Mouse (Mus musculus): ENCODE measurements around the gene Ppfia3.

Ppfia3 gene

DNA sequence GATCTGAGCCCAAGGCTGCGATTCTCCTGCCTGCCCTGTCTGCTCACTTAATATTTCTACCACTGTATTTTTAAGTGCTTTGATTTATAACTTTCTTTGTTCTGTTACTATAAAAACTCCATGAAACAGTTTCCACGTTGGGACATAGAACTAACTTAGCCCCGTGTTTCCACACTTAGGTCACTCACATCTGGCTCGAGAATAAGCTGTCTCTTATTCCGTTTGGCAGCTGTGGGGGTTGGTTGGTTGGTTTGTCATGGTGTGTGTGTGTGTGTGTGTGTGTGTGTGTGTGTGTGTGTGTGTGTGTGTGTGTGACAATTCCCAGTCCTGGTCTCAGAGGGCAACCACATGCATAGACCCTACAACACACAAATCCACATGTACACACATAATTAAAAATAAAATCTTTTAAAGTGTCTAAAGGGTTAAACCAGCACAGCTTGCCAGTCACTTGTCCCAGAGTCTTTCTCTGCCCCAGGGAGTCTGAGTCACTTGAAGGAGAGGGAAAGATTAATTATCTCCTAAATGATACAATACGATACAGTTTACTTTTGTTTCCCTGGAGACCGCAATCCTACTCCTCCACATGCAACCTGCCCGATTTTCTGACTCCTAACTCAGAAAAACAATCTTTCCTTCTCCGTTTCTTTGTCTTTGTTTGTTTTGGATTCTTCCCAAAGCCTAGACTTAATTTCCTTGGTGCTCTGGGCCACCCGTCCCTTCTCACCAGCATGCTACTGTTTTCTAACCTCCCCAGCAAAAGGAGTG, 53.9 kb downstream of the Ppfia3 start:
- no peak for DNase-seq (ENCODE audit: low spot score)

DNA sequence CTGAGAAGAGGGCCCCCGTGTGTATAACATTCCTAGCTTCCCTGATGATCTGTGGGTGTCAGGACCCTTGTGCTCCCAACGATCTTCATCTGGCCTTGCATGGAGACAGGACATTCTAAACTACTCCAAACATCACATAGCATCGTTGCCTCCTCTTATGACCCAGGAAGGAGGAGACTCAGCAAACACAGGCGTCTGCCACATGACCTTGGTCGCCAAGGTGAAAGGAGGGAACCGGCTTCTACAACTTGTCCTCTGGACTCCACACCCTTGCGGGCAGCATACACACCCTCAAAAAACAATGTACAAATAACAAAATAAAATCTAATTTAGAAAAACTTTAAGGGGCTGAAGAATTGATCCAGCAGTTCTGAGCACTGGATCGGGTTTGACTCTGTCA, 54.8 kb downstream of the Ppfia3 start:
- DNase-seq (ENCODE audit: low spot score): no peak

DNA sequence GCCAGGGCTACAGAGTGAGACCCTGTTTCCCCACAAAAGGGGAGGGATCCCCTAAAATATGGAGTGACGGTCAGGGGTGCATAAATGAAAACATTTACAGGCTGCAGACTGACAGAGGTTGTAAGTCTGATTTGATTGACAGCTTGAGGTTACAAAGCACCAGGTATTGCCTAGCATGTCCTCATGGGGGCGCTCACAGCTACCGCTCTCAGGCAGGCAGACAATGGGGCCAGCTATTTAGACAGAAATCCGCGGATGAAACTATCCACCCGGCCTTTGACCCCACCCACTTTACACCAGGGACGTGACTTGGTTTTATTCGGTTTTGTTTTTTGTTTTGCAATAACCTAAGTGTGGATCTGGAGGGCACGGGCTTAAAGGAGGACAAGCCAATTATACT, 57.4 kb downstream of the Ppfia3 start:
- peak; percentile 63 for DNase-seq (ENCODE audit: low spot score)

GRCm38 (mm10) chr7:45308551-45309240, 58.1 kb downstream of the Ppfia3 start:
- no peak for DNase-seq (ENCODE audit: low spot score)

DNA sequence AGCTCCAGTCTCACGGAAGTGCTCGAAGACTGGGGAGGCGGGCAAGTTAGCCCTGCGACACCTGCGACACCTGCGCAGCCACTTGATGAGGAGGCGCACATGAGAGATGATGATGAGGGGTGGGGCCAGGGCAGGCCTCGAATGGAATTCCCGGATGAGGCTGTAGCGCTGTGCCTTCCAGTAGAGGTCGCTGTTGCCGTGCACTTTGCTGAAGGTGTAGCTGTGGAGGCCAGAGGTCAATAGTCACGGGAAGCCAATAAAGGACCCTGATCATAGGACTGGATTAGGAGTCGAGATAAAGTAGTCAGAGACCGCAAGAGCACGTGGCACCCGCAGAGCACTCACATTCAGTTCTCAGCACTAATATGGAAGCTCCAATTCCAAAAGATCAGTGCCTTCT, 61.5 kb downstream of the Ppfia3 start:
- peak; percentile 34 for DNase-seq (ENCODE audit: low spot score)

DNA sequence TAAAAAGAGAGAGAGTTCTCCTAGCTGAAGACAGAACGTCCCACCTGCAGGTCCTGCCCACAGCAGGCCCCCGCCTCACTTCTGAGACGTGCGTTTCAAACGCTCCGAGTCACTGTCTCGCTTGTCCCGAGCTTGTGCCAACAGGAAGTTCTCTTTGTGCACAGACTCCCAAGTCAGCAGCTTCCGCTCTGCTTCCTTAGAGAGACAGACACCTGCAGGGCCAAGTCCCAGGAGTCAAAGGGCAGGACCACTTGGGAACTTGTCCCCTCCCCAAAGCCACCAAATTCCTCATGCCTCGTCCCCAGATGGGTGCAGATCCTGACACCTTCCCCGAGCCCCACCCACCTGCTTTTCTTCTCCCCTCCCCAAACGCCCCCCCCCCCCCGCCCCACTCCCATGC, 62.0 kb downstream of the Ppfia3 start:
- DNase-seq (ENCODE audit: low spot score): no peak

DNA sequence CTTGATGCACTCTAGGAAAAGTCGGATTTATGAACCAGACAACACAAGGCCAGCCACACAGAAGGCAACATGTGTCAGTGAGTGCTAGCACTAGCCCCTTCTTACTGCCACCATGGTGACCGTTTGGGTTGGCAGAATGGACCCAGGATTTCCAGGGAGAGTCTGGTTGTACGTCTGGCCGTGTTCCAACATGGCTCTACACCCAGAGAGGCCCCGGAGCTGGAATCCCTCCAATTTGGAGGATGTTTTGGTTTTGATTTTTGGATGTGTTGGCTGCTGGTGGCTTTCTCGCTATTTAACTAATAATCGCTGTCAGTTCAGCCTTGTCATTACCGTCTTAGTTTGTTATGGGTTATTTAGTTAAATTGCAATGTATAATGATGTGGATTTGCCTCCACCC, 64.2 kb downstream of the Ppfia3 start:
- DNase-seq (ENCODE audit: low spot score): no peak

DNA sequence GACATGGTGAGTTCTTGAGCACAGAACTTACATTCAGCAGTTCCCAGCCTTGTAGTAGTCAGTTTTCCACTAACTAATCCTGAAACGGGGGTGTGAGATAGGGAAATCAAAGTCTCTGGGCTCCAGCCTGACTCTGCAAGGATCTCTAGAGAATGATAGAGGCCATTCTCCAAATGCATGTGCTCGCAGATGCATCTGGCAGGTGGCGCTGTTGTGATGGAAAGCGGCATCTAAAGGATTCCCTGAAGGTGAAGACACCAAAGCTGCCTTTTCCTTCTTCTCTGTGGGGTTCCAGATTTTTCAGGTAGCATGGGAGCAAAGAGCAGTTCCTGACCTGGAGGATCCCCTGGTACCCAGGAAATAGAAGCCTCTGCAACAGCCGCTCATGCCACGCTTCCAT, 66.5 kb downstream of the Ppfia3 start:
- peak; percentile 19 for DNase-seq (ENCODE audit: low spot score)

DNA sequence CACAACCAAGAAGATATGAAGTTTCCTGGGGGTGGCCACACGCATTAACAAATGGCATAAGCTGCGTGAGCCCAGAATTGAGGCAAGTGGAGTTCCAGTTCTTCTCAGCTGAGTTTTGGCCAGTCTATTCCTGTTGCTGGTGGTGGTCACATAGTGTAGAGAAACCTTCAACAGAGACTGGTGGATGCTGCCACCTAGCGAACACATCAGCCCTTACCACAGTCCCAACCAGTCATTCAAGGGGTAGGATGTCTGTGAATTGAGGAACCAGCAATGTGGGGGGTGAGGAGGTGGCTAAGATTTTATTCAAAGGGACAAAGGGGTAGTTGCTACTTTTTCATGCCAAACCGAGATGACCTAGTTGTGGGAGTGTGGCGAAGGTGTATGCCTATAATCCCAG, 67.1 kb downstream of the Ppfia3 start:
- peak; percentile 32 for DNase-seq (ENCODE audit: low spot score)

DNA sequence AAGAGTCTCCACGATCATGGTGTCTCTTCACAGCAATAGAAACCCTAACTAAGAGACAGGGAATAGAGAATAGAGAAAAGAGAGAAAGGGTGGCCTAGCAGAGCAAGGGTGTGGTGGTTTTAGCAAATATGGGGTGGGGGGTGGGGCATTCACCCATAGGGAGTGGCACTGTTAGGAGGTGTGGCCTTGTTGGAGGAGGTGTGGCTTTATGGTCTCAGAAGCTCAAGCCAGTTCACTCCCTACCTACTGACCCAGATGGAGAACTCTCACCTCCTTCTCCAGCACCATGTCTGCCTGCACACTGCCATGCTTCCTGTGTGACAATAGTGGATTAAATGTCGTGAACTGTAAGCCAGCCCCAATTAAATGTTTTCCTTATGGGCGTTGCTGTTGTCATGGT, 69.3 kb downstream of the Ppfia3 start:
- no peak for DNase-seq (ENCODE audit: low spot score)

GRCm38 (mm10) chr7:45296626-45297025, 70.2 kb downstream of the Ppfia3 start:
- no peak for DNase-seq (ENCODE audit: low spot score)

Measured in T-cell, adult 2 months (primary cell).